Mouse (Mus musculus): Measurements from ENCODE around the gene Lysmd3.
"Not testable (repeated sequence)": the region's sequence is repeated elsewhere in the genome, so short reads cannot be mapped to it uniquely, and the experiment has no call there.

Lysmd3 gene

DNA sequence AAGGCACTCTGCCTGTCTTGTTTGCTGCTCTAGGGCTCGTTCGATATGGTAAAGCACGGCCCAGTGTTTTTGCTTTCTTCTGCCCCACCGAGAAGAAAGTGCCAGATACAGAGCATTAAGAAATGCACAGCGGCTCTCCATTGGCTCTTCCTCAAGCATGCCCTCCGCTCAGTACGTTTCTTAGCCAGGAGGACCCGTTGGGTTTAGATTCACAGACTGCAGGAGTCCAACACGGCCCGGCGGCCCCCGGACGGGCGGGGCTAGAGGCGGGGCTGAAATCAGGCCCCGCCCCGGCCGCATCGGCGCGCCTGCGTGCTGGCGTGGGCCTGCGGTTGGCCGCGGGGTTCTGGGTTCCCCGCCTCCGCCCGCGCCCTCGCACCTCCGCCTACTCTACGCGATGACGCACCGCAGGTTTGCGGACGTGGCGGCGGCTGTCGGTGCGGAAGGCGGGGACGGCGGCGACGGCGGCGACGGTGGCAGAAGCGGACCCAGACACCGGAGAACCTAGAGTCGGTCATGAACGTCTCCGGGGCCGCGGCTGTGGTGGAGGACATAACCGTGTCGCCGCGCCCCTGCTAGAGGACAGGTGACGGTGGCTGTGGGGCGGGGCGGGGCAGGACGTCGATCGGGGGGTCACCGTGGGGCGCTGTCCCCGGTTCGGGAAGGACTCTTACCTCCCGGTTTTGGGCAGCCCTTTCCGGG, at the start of gene Lysmd3:
Gene Lysmd3, plus strand, starts transcription at position 313 of the 702 bp plus-strand sequence.
- DNase-seq: peak; percentile 94

DNA sequence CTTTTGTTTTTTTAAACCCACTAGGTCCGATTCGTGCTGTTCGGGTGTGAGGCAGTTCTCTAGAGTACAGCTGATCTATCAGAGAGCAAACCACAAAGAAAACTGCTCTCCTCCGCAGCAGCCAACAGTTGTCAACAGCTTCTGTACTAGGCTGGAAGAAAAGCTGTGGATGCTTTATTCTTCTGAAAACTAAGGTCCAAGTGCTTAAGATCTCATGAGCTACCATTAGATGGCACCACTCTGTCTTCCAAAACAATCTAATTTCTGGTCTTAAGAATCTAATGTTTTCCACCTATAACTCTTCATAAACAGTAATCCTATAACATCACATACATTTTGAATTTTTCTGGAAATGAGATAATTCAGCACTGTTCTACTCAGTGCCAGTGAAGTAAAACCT, 47.1 kb upstream of the Lysmd3 start:
- DNase-seq: no peak

DNA sequence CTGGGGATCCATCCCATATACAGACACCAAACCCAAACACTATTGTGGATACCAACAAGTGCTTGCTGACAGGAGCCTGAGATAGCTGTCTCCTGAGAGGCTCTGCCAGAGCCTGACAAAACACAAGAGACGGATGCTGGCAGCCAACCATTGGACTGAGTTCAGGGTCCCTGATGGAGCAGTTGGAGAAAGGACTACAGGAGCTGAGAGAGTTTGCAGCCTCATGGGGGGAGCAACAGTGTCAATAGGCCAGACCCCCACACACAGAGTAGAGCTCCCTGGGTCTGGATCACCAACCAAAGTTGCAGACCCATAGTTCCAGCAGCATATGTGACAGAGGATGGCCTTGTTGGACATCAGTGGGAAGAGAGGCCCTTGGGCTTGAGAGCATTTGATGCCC, 29.6 kb upstream of the Lysmd3 start:
- not testable (repeated sequence) for DNase-seq

GRCm38 (mm10) chr13:81628631-81629190, 28.8 kb upstream of the Lysmd3 start:
- no peak for DNase-seq

DNA sequence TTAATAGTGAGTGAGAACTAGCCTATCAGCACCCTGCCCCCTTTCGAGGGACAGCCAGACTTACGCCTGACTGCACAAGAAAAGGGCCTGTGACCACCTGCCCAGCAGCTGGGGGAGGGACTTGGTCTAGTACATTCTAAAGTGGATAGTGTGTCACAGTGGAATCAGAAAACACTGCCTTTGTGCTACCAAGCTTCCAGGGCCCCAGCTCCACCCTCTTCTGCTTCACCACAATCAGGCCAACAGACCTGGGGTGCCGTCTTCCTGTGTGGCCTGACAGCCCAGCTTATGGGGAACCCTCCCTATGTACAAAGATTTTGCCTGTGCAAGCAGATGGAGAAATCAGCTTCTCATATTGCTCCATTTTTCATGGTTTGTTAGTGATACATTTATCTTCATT, 28.1 kb upstream of the Lysmd3 start:
- DNase-seq: no peak

DNA sequence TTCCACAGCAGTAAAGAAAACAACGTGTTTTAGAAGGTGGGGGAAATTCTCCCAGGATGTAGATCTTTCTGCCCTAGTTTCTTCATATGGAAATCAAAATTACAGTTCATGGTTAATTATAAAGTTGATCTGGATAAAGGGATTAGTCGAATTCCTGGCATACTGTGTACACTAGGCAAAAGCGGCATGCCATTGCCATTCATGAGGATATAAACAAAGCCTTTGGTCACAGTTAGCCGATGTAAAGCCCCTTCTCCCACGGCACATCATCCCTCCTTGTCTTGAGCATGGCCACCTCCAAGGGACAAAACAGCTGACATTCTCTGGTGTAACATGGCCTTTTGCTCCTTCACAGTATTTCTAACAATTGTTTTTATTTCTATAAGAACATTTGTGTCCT, 26.9 kb upstream of the Lysmd3 start:
- no peak for DNase-seq

GRCm38 (mm10) chr13:81632720-81633415, 24.6 kb upstream of the Lysmd3 start, which contains the start of gene Adgrv1:
Adgrv1 (minus strand) TSS chr13:81633154.
- peak; percentile 60 for DNase-seq

DNA sequence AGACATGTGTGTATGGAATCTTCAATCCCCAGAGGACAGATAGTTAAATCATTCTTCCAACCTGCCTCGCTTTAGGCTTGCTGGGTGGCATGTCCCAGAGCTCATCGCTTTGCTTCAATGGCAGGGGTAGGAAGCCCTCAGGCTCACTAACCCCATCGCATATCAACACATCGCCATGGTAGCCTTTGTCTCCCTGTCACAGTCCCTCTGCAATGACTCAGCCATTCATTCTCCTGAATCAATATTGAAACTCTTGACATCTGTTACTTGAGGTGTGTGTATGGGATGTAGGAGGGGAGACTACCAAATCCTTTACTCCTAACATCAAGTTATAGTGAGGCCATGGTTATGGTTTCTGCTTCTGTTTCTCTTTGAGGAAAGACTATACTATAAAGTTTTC, 17.8 kb upstream of the Lysmd3 start:
- no peak for DNase-seq

DNA sequence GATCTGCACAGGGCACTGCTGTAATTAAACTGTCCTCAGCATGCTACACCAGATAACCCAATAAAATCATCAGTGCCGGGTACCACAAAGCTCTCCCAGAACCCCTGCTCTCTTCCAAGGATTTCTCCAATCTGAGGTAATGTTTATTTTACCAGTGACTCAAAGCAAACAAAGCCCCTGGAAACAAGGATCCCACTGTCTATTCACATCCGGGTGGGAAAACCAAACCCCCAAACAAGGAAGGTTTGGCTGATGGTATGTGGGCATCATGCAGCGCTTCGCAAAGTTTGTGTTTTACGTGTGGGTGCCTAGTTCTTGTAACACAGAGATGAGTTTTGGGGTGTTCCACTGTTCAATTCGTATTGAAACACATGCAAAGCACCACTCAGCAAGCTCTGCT, 16.6 kb upstream of the Lysmd3 start:
- DNase-seq: no peak

GRCm38 (mm10) chr13:81641289-81642045, 16.0 kb upstream of the Lysmd3 start:
- DNase-seq: peak; percentile 56

DNA sequence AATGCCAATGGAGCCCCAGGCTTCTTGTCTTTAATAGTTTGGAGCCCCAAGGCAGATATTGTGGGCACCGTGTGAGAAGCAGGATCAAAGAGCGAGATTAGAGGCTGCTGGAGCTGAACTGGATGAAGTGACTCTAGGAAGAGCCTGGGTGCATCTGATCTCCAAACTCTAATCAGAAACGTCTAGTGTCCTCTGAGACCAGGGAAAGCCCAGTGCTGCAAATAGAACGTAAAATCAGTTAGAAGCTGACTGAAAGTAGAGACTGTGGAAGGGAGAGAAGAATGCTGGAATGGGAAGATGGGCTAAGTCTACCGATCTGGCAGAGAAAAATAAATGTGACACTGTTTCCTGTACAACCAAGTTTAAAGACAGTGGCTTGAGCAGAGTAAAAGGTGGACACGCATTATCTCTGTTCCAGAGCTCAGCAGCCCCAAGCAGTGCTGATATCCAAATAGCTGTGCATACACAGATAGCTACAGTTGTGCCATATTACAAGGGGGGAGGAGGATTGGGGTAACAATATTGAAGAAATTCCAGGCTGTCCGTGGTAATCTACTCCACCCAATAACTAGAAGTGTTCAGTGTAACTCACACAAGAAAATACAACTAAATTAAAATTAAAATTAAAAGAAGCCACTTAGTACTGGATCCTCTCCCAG, 14.8 kb upstream of the Lysmd3 start:
- no peak for DNase-seq

- no peak for DNase-seq
Measured at GRCm38 (mm10) chr13:81644047-81644565, 13.4 kb upstream of the Lysmd3 start.

GRCm38 (mm10) chr13:81646348-81646747, 11.1 kb upstream of the Lysmd3 start:
- DNase-seq: no peak

- not testable (repeated sequence) for DNase-seq
Measured at GRCm38 (mm10) chr13:81650382-81650781, 7.1 kb upstream of the Lysmd3 start.

DNA sequence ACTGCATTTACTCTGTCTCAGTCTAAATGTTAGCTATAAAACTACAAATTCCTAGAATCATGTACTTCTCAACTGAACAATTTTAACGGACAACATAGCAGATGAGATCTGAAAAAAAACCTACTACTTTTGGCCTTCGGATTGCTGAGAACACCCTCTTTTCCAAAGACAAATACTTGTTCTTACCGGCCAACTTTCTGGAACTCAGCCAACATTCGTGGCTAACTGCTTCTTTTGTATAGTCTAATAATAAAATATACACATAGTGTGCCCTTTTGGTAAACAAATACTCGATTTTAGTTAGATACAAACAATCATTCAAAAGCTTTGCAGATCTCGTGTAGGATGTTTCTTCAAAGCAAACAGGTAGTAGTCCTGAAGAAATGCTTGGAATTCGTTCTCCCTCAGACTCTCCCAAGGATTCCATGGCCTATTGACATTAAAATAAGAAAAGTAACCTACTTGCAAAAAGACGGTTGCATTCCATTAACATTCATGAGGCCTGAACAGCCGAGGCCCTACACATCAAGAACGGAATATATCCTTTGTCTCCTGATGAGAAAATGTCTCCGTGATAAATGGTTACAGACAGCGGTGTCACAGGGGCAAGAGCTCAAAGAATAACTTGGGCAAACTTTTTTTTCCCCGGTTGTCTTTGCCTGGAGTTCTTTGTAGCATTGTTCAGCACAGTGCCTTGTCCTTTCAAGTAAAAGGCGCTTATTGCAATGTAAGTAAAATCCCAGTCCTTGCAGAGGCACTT, 1.2 kb upstream of the Lysmd3 start:
- peak; percentile 15 for DNase-seq

GRCm38 (mm10) chr13:81657008-81657350, 484 bp upstream of the Lysmd3 start:
- no peak for DNase-seq

- peak; percentile 22 for DNase-seq
Measured at GRCm38 (mm10) chr13:81658053-81658752, 740 bp downstream of the Lysmd3 start.

DNA sequence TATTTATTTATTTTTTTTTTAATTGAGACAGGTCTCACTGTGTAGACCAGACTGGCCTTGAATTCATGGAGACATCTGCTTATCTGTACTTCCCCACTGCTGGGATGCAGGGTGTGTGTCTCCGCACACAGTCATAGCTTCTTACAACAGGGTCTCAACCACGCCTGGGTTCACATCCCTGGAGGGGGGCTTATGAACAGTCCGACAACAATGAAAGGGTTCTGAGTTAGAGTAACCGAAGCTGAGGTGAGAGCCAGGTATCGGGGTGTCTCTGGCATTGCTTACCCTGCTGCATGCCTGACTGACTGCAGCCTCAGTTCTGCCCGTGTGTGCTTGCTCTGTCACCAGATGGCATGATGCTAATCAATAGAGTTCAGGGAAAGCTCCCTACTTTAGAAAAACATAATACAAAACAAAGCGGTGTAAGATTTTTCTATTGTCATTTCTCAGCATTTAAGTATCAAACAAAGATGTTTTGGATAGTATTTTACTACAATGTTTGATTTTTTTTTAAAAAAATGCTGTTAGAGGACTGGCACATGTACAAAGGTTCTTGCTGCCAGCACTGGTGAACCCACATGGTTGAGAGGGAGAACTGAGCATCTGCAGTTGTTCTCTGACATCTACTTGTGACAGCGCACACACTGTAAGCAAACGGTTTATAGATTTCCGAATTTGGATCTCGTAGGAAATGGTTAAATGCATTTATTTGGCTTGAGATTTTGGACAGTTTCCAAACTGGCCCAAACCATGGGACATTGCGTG, 6.3 kb downstream of the Lysmd3 start:
- no peak for DNase-seq

GRCm38 (mm10) chr13:81664331-81664698, 6.9 kb downstream of the Lysmd3 start:
- peak; percentile 8 for DNase-seq

GRCm38 (mm10) chr13:81667713-81668112, 10.2 kb downstream of the Lysmd3 start:
- DNase-seq: no peak

Measured in lung, postnatal 36 days (tissue).